Mouse (Mus musculus) heart, adult 9 months (tissue): ENCODE measurements at regions not wholly inside any gene's neighbourhood (a gene's known extent, or its start where the extent isn't known, plus 50 kb on each side); places are given as distances from the start of the nearest gene placed in this dataset.

Source experiments
- DNase-seq, 2 experiments: peaks; one replicate each; pipeline ENCODE4 v3.0.0; 2022; ENCODE audit warnings: low spot score in 2 of 2

DNA sequence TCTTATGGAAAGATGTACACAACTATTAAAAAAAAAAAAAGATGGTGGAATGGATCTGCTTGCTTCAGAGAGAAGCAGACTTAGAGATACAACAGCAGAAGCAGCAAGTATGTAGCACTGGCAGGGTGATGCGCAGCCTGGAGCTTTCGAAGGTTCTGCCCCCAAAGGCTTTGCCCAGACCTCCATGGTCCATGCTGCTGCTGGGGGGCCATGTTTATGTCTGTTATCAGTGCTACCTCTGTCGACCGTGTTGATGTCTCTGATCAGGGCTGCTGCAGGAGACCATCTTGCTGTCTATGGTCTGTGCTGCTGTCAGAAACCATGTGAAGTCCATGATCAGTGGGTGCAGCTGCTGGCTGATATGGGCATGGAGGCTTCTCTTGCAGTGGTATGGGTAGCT is 88.6 kb upstream of the Fam189a1 start:
- no peak for DNase-seq

- DNase-seq, result no peak
These were observed 84.8 kb upstream of the Fam189a1 start for GRCm38 (mm10) chr7:65241208-65241607.

DNA sequence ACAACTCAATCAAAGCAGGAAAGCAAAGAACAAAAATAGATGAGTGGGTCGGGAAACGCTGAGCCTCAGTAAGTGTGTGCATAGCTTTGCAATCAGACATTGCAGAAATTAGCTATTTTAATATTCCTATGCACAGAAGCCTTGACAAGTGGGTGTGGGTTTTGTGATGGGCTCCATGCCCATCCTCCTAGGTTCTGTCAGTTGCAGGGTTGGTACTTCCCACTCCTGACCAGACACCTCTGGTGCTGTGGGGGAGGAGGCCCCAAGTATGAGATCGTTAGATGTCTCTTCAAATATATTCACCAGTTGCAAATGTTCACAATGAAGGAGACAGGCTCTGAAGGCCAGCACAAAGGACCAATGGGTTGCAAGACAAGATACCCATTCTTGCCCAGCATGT is 79.3 kb upstream of the Fam189a1 start:
- DNase-seq, result no peak

DNA sequence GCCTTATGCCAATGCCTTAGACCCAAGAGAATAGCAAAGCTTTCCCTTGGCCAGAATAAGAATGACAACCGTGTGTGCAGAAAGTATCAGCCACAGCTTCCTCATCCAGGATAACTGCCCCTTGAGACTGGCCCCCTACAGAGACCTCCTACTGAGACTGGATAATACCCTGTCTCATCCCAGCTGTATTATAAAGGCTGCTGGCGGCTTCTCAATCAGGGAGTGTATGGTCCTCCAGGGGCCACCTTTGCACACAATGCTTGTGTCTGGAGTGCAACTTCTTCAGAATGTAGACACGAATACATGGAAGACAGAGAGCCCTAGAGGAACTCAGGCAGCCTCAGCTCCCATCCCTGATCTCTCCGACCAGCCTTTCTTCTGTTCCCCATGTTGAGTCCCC is 77.3 kb upstream of the Fam189a1 start:
- DNase-seq, result no peak

DNA sequence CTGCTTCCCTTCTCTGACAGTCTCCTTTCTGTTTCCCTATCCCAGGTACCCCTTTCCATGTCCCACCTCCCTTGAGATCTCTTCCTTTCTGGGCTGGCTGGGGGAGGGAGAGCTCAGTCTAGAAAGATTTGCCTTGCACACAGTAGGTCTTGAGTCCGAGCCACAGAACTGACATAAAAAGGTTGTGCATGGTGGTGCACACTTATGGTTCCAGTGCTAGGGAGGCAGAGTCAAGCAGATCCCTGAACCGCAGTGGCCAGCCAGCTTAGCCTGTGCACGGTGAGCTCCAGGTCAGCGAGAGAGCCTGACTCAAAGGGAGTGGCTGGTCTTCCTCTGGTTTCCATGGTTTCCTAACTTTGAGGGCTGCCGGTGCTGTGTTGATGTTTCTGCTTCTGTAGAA is 72.9 kb upstream of the Fam189a1 start:
- DNase-seq, result no peak

DNA sequence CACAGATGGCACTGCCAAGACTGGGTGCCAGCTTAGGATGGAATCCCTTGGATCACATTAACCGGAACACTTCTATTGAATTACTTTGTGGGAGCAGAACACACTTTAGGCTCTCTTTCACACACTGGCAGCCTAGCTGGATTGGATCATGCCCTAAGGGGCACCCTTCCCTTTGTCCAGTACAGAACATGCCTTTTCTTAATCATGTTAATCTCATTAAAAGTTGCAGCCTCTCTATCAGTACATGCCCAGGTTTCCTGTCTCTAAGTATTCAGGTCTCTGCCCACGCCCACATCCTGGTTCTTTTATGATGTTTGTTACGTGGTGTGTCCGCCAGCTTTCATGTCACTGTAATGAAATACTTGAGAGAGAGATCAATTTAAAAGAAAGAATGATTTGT is 69.8 kb upstream of the Fam189a1 start:
- no peak for DNase-seq

DNA sequence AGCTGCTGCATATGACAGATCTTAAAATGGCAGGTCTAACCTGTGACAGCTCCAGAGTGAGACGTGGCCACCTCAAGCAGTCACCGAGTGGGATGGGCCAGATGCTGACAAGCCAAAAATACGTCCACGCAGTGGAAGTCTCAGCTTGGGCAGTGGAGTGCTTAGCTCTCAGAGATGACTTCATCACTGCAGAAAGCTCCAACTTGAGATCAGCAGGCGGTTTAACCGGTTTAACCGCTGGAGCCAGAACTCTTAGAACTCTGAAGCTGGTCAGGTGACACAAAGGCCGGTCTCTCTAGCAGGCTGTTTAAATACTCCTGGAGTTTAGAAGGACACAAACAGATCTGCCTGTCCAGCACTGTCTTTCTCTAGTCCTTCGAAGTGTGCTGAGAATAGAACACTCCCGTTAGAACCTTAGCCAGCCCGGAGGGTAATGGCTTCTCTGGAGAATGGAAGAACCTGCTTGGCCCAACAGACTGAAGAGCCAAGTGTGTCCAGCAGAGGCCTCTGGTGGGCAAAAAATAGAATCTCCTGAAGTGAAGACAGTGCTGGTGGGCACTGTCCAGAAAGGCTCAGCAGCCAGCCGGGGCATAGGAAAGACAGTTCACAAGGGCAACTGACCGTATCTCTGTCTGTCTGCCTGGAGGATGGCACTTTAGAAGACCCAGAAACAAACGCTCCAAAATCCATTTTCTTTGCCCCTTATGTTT is 57.0 kb upstream of the Fam189a1 start:
- DNase-seq, result peak in 1 of 2 experiments; percentile 4

- no peak for DNase-seq
These were observed 50.9 kb upstream of the Fam189a1 start for GRCm38 (mm10) chr7:65207240-65207639.
